Mouse (Mus musculus): Measurements from ENCODE around the gene Krtap6-1. TPM values are rescaled to one million over a fixed set of nuclear protein-coding genes. Genes with fewer than 3 reads are reported as not detected.
"Not testable (repeated sequence)": the region's sequence is repeated elsewhere in the genome, so short reads cannot be mapped to it uniquely, and the experiment has no call there.

Krtap6-1 gene
- not detected in 2 replicates for polyA plus RNA-seq (2011; ENCODE audit: insufficient read depth, insufficient read length, low read depth, missing spikeins)

- H3K4me1 ChIP-seq (ENCODE audit: control insufficient read depth, insufficient read depth, low read length); H3K27ac ChIP-seq (ENCODE audit: insufficient read depth, low read length); H3K27me3 ChIP-seq (ENCODE audit: control insufficient read depth, insufficient read depth, low read length, poor library complexity, severe bottlenecking); H3K9ac ChIP-seq (ENCODE audit: low read depth, poor library complexity, severe bottlenecking); H3K9me3 ChIP-seq (replicated peaks; ENCODE audit: control insufficient read depth, insufficient read depth, low read length, poor library complexity, severe bottlenecking); H3K36me3 ChIP-seq (ENCODE audit: control insufficient read depth, insufficient read depth, low read length, poor library complexity, severe bottlenecking); H3K4me3 ChIP-seq (ENCODE audit: low read depth, low read length): not testable (repeated sequence)
These were observed at the start of gene Krtap6-1 for GRCm38 (mm10) chr16:89031399-89031798. Gene Krtap6-1, plus strand, starts transcription at chr16:89031699.

GRCm38 (mm10) chr16:89010659-89011058 lies 20.8 kb upstream of the Krtap6-1 start, which contains the start of gene Krtap22-2:
Gene Krtap22-2, minus strand, starts transcription at chr16:89010759.
- Histone ChIP-seq H3K36me3 (ENCODE audit: control insufficient read depth, insufficient read depth, low read length, poor library complexity, severe bottlenecking) (no peaks in the 10 kb centered on the region), H3K27ac (ENCODE audit: insufficient read depth, low read length) (no peak within 1 kb of the TSS), H3K9ac (ENCODE audit: low read depth, poor library complexity, severe bottlenecking) (no peak within 1 kb of the TSS), H3K27me3 (ENCODE audit: control insufficient read depth, insufficient read depth, low read length, poor library complexity, severe bottlenecking) (no peaks in the 10 kb centered on the region), H3K4me1 (ENCODE audit: control insufficient read depth, insufficient read depth, low read length) (no peaks in the 10 kb centered on the region), H3K9me3 (replicated peaks; ENCODE audit: control insufficient read depth, insufficient read depth, low read length, poor library complexity, severe bottlenecking) (no peaks in the 10 kb centered on the region), H3K4me3 (ENCODE audit: low read depth, low read length) (no peak within 1 kb of the TSS)
- TF ChIP-seq POLR2A (IDR thresholded peaks at IDR 0.05; ENCODE audit: insufficient read depth, low read length) (no peak), EP300 (IDR thresholded peaks at IDR 0.05; ENCODE audit: insufficient read depth, low read depth, low read length) (no peak), CTCF (IDR thresholded peaks at IDR 0.05; ENCODE audit: low read depth, low read length) (no peak)

GRCm38 (mm10) chr16:89013973-89014372 lies 17.5 kb upstream of the Krtap6-1 start:
- Histone ChIP-seq H3K36me3 (ENCODE audit: control insufficient read depth, insufficient read depth, low read length, poor library complexity, severe bottlenecking) (no peaks in the 10 kb centered on the region), H3K4me3 (ENCODE audit: low read depth, low read length) (no peak overlapping the region), H3K27ac (ENCODE audit: insufficient read depth, low read length) (no peak overlapping the region), H3K4me1 (ENCODE audit: control insufficient read depth, insufficient read depth, low read length) (no peaks in the 10 kb centered on the region), H3K9me3 (replicated peaks; ENCODE audit: control insufficient read depth, insufficient read depth, low read length, poor library complexity, severe bottlenecking) (no peaks in the 10 kb centered on the region), H3K27me3 (ENCODE audit: control insufficient read depth, insufficient read depth, low read length, poor library complexity, severe bottlenecking) (no peaks in the 10 kb centered on the region), H3K9ac (ENCODE audit: low read depth, poor library complexity, severe bottlenecking) (no peak overlapping the region)
- TF ChIP-seq CTCF (IDR thresholded peaks at IDR 0.05; ENCODE audit: low read depth, low read length) (no peak), POLR2A (IDR thresholded peaks at IDR 0.05; ENCODE audit: insufficient read depth, low read length) (no peak), EP300 (IDR thresholded peaks at IDR 0.05; ENCODE audit: insufficient read depth, low read depth, low read length) (no peak)

- H3K36me3 ChIP-seq (ENCODE audit: control insufficient read depth, insufficient read depth, low read length, poor library complexity, severe bottlenecking) = not testable (repeated sequence)
These were observed 16.5 kb upstream of the Krtap6-1 start, which contains the start of gene Gm10229 for GRCm38 (mm10) chr16:89014984-89015383. Gene Gm10229, plus strand, starts transcription at chr16:89015284.

GRCm38 (mm10) chr16:89041372-89041771 lies 9.9 kb downstream of the Krtap6-1 start, which contains the start of gene Gm10228:
Gene Gm10228, minus strand, starts transcription at chr16:89041472.
- H3K36me3 ChIP-seq (ENCODE audit: control insufficient read depth, insufficient read depth, low read length, poor library complexity, severe bottlenecking); H3K9me3 ChIP-seq (replicated peaks; ENCODE audit: control insufficient read depth, insufficient read depth, low read length, poor library complexity, severe bottlenecking); H3K4me1 ChIP-seq (ENCODE audit: control insufficient read depth, insufficient read depth, low read length); H3K27ac ChIP-seq (ENCODE audit: insufficient read depth, low read length); H3K27me3 ChIP-seq (ENCODE audit: control insufficient read depth, insufficient read depth, low read length, poor library complexity, severe bottlenecking); H3K9ac ChIP-seq (ENCODE audit: low read depth, poor library complexity, severe bottlenecking); H3K4me3 ChIP-seq (ENCODE audit: low read depth, low read length): not testable (repeated sequence)

More at GRCm38 (mm10) chr16:89014984-89015383, 16.5 kb upstream of the Krtap6-1 start, which contains the start of gene Gm10229:
- H3K9me3 ChIP-seq (replicated peaks; ENCODE audit: control insufficient read depth, insufficient read depth, low read length, poor library complexity, severe bottlenecking); H3K27me3 ChIP-seq (ENCODE audit: control insufficient read depth, insufficient read depth, low read length, poor library complexity, severe bottlenecking); H3K27ac ChIP-seq (ENCODE audit: insufficient read depth, low read length); H3K4me3 ChIP-seq (ENCODE audit: low read depth, low read length); H3K4me1 ChIP-seq (ENCODE audit: control insufficient read depth, insufficient read depth, low read length); H3K9ac ChIP-seq (ENCODE audit: low read depth, poor library complexity, severe bottlenecking): not testable (repeated sequence)

- Histone ChIP-seq H3K27me3 (ENCODE audit: control insufficient read depth, insufficient read depth, low read length, poor library complexity, severe bottlenecking) (no peaks in the 10 kb centered on the region), H3K9me3 (replicated peaks; ENCODE audit: control insufficient read depth, insufficient read depth, low read length, poor library complexity, severe bottlenecking) (no peaks in the 10 kb centered on the region), H3K4me1 (ENCODE audit: control insufficient read depth, insufficient read depth, low read length) (no peaks in the 10 kb centered on the region), H3K27ac (ENCODE audit: insufficient read depth, low read length) (no peak within 1 kb of the TSS), H3K36me3 (ENCODE audit: control insufficient read depth, insufficient read depth, low read length, poor library complexity, severe bottlenecking) (no peaks in the 10 kb centered on the region), H3K4me3 (ENCODE audit: low read depth, low read length) (no peak within 1 kb of the TSS), H3K9ac (ENCODE audit: low read depth, poor library complexity, severe bottlenecking) (no peak within 1 kb of the TSS)
- no peak for TF ChIP-seq POLR2A (IDR thresholded peaks at IDR 0.05; ENCODE audit: insufficient read depth, low read length)
- no peak for TF ChIP-seq CTCF (IDR thresholded peaks at IDR 0.05; ENCODE audit: low read depth, low read length)
- TF ChIP-seq EP300 (IDR thresholded peaks at IDR 0.05; ENCODE audit: insufficient read depth, low read depth, low read length) = no peak
These were observed 16.3 kb downstream of the Krtap6-1 start, which contains the start of gene Krtap6-5 for GRCm38 (mm10) chr16:89047783-89048182. Gene Krtap6-5, minus strand, starts transcription at chr16:89047883.

- not testable (repeated sequence) for H3K9me3 ChIP-seq (replicated peaks; ENCODE audit: control insufficient read depth, insufficient read depth, low read length, poor library complexity, severe bottlenecking); H3K36me3 ChIP-seq (ENCODE audit: control insufficient read depth, insufficient read depth, low read length, poor library complexity, severe bottlenecking); H3K27me3 ChIP-seq (ENCODE audit: control insufficient read depth, insufficient read depth, low read length, poor library complexity, severe bottlenecking); H3K4me3 ChIP-seq (ENCODE audit: low read depth, low read length); H3K27ac ChIP-seq (ENCODE audit: insufficient read depth, low read length); H3K4me1 ChIP-seq (ENCODE audit: control insufficient read depth, insufficient read depth, low read length); H3K9ac ChIP-seq (ENCODE audit: low read depth, poor library complexity, severe bottlenecking)
These were observed 32.4 kb downstream of the Krtap6-1 start, which contains the start of gene 1110025L11Rik for GRCm38 (mm10) chr16:89063902-89064301. Gene 1110025L11Rik, minus strand, starts transcription at chr16:89064002.

- not testable (repeated sequence) for H3K27me3 ChIP-seq (ENCODE audit: control insufficient read depth, insufficient read depth, low read length, poor library complexity, severe bottlenecking); H3K9me3 ChIP-seq (replicated peaks; ENCODE audit: control insufficient read depth, insufficient read depth, low read length, poor library complexity, severe bottlenecking); H3K9ac ChIP-seq (ENCODE audit: low read depth, poor library complexity, severe bottlenecking); H3K4me1 ChIP-seq (ENCODE audit: control insufficient read depth, insufficient read depth, low read length); H3K36me3 ChIP-seq (ENCODE audit: control insufficient read depth, insufficient read depth, low read length, poor library complexity, severe bottlenecking); H3K4me3 ChIP-seq (ENCODE audit: low read depth, low read length); H3K27ac ChIP-seq (ENCODE audit: insufficient read depth, low read length)
These were observed 39.5 kb downstream of the Krtap6-1 start for GRCm38 (mm10) chr16:89071041-89071440.
